Mouse (Mus musculus): ENCODE data around the gene Lbr.

GRCm38 (mm10) chr1:181833143-181833542, 9.7 kb downstream of the Lbr start:
- TF ChIP-seq POLR2A (IDR thresholded peaks at IDR 0.05; ENCODE audit: borderline replicate concordance, extremely low read depth, insufficient read depth, insufficient read length, poor library complexity, severe bottlenecking) (no peak), CTCF (IDR thresholded peaks at IDR 0.05; ENCODE audit: borderline replicate concordance, extremely low read depth, insufficient read depth, insufficient read length) (no peak)
